Mouse (Mus musculus) spleen, postnatal 14 days (tissue): ENCODE measurements around the gene Mfsd7a.
"Not testable (repeated sequence)": the region's sequence is repeated elsewhere in the genome, so short reads cannot be mapped to it uniquely, and the experiment has no call there.

Experiments used
- DNase-seq, 2 experiments: peaks; one replicate each; pipeline ENCODE4 v3.0.0; 2021 to 2022; ENCODE audit warnings: low spot score in 2 of 2

Mfsd7a gene

GRCm38 (mm10) chr5:108448785-108449668 is at the start of gene Mfsd7a:
Gene Mfsd7a (minus strand): TSS chr5:108448891.
- DNase-seq = peak in 1 of 2 experiments; percentile 23

GRCm38 (mm10) chr5:108486148-108486547 is 37.5 kb upstream of the Mfsd7a start:
- not testable (repeated sequence) for DNase-seq

- DNase-seq = no peak
Observed at GRCm38 (mm10) chr5:108485239-108485638, 36.5 kb upstream of the Mfsd7a start.

GRCm38 (mm10) chr5:108483006-108483405 is 34.3 kb upstream of the Mfsd7a start:
- no peak for DNase-seq

- DNase-seq = no peak
Observed at GRCm38 (mm10) chr5:108475977-108476376, 27.3 kb upstream of the Mfsd7a start.

GRCm38 (mm10) chr5:108473737-108474136 is 25.0 kb upstream of the Mfsd7a start:
- DNase-seq = no peak

- no peak for DNase-seq
Observed at GRCm38 (mm10) chr5:108469617-108470016, 20.9 kb upstream of the Mfsd7a start.

GRCm38 (mm10) chr5:108466647-108467046 is 18.0 kb upstream of the Mfsd7a start:
- DNase-seq = no peak

GRCm38 (mm10) chr5:108465131-108465891 is 16.6 kb upstream of the Mfsd7a start:
- DNase-seq = no peak

- no peak for DNase-seq
Observed at GRCm38 (mm10) chr5:108462446-108462845, 13.8 kb upstream of the Mfsd7a start.

- DNase-seq = peak; percentile 98
Observed at GRCm38 (mm10) chr5:108461082-108462065, 12.7 kb upstream of the Mfsd7a start, which contains the start of gene Pcgf3. Gene Pcgf3 (plus strand): TSS chr5:108461232.

- no peak for DNase-seq
Observed at GRCm38 (mm10) chr5:108460461-108460860, 11.8 kb upstream of the Mfsd7a start.

GRCm38 (mm10) chr5:108458706-108459105 is 10.0 kb upstream of the Mfsd7a start:
- no peak for DNase-seq

- no peak for DNase-seq
Observed at GRCm38 (mm10) chr5:108454094-108454493, 5.4 kb upstream of the Mfsd7a start.

- DNase-seq = no peak
Observed at GRCm38 (mm10) chr5:108452422-108452821, 3.7 kb upstream of the Mfsd7a start.

GRCm38 (mm10) chr5:108451611-108452010 is 2.9 kb upstream of the Mfsd7a start:
- DNase-seq = no peak

- no peak for DNase-seq
Observed at GRCm38 (mm10) chr5:108450837-108451540, 2.3 kb upstream of the Mfsd7a start.

GRCm38 (mm10) chr5:108447857-108448256 is 834 bp downstream of the Mfsd7a start:
- no peak for DNase-seq

GRCm38 (mm10) chr5:108446973-108447372 is 1.7 kb downstream of the Mfsd7a start:
- DNase-seq = no peak

GRCm38 (mm10) chr5:108436101-108436500 is 12.6 kb downstream of the Mfsd7a start:
- no peak for DNase-seq
